8 mouse cellular contexts compared by ENCODE assay signal in the genomic region with DNA sequence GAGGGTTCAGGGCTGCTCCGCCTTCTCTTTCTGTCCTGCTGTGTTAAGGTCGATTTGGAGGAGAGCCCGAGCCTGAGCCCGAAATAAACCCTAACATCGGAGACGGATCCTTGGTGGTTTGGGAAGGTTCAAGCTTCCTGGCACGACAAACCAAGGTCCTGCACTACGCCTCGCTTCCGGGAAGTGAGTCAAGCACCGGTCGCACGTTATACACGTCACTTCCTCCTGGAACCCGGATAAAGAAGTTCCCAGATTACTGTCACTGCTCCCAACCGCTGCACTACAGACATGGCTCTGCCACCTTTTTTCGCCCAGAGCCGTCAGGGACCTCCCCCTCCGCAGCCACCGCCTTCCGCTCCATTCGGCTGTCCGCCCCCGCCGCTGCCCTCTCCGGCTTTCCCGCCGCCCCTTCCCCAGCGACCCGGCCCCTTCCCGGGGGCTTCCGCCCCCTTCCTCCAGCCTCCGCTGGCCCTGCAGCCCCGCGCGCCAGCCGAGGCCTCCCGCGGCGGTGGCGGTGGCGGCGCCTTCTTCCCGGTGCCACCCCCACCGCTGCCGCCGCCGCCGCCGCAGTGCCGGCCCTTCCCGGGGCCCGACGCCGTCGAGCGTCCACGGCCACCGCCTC. TPM values are rescaled to one million over a fixed set of nuclear protein-coding genes. Genes with fewer than 3 reads are reported as not detected.
DNase-seq lines count a peak whose midpoint lies in the region; ATAC-seq and TF ChIP-seq lines count a peak whose summit lies in the region.

A gene (plus strand): TSS at position 251 of the 622 bp plus-strand sequence.

- peaks cover 8% of the 10 kb centered on the region for H3K9me3 ChIP-seq in forebrain, embryonic 10.5 days
- no peaks in the 10 kb centered on the region for H3K9me3 ChIP-seq in heart, embryonic 15.5 days (replicated peaks)
- no peaks in the 10 kb centered on the region for H3K9me3 ChIP-seq in liver, embryonic 14.5 days (ENCODE audit: control insufficient read depth, low read length)
- no peaks in the 10 kb centered on the region for H3K9me3 ChIP-seq in neural tube, embryonic 11.5 days (ENCODE audit: control insufficient read depth, low read length)
- no peaks in the 10 kb centered on the region for H3K9me3 ChIP-seq in stomach, postnatal 0 days (ENCODE audit: control insufficient read depth, low read length)

- peak within 1 kb of the TSS; percentile 92 for H3K9ac ChIP-seq in heart, embryonic 15.5 days
- peak within 1 kb of the TSS; percentile 84 for H3K9ac ChIP-seq in liver, embryonic 14.5 days (replicated peaks)
- peak within 1 kb of the TSS; percentile 93 for H3K9ac ChIP-seq in neural tube, embryonic 11.5 days (ENCODE audit: low read length)
- H3K9ac ChIP-seq in stomach, postnatal 0 days (ENCODE audit: low read length): peak within 1 kb of the TSS; percentile 98

- DNase-seq in CD8-positive naive resting alpha-beta T cell, adult 2 months (ENCODE audit: low read depth in 2 of 2, low spot score in 2 of 2): peak; percentile 83 to 90
- peak; percentile 94 for DNase-seq in c-Kit-positive CD71-negative TER-119-negative erythroid progenitor cells, embryonic 14.5 days (ENCODE audit: low read depth)
- DNase-seq in forebrain, embryonic 10.5 days (ENCODE audit: extremely low spot score, low spot score): peak; percentile 93
- peak; percentile 97 to 98 for DNase-seq in kidney, postnatal 25 days
- peak; percentile 92 to 93 (median 93) for DNase-seq in liver, embryonic 14.5 days (ENCODE audit: low read depth in 3 of 3, low spot score in 3 of 3)
- peak; percentile 95 for DNase-seq in neural tube, embryonic 11.5 days (ENCODE audit: low spot score)
- DNase-seq in stomach, postnatal 0 days (ENCODE audit: low spot score): peak; percentile 95

- no peak for TF ChIP-seq EP300 in liver, embryonic 14.5 days (IDR thresholded peaks at IDR 0.05; ENCODE audit: low read depth)
- TF ChIP-seq EP300 in stomach, postnatal 0 days (optimal IDR thresholded peaks at IDR 0.05): no peak

- H3K4me2 ChIP-seq in heart, embryonic 15.5 days: peak within 1 kb of the TSS; percentile 72
- H3K4me2 ChIP-seq in liver, embryonic 14.5 days (ENCODE audit: low read depth): peak within 1 kb of the TSS; percentile 96
- peak within 1 kb of the TSS; percentile 92 for H3K4me2 ChIP-seq in neural tube, embryonic 11.5 days (ENCODE audit: low read depth)
- H3K4me2 ChIP-seq in stomach, postnatal 0 days (replicated peaks; ENCODE audit: low read depth): peak within 1 kb of the TSS; percentile 84

- no peak for TF ChIP-seq CTCF in liver, embryonic 14.5 days (IDR thresholded peaks at IDR 0.05; ENCODE audit: low read depth)
- no peak for TF ChIP-seq CTCF in stomach, postnatal 0 days (IDR thresholded peaks at IDR 0.05; ENCODE audit: low read depth)

- H3K36me3 ChIP-seq in forebrain, embryonic 10.5 days (replicated peaks): no peaks in the 10 kb centered on the region
- no peaks in the 10 kb centered on the region for H3K36me3 ChIP-seq in heart, embryonic 15.5 days
- H3K36me3 ChIP-seq in liver, embryonic 14.5 days (replicated peaks; ENCODE audit: control insufficient read depth, insufficient read depth, low read depth): no peaks in the 10 kb centered on the region
- no peaks in the 10 kb centered on the region for H3K36me3 ChIP-seq in neural tube, embryonic 11.5 days (ENCODE audit: control insufficient read depth, insufficient read depth, low read length)
- no peaks in the 10 kb centered on the region for H3K36me3 ChIP-seq in stomach, postnatal 0 days (ENCODE audit: control insufficient read depth, insufficient read depth, low read length)

- H3K27me3 ChIP-seq in forebrain, embryonic 10.5 days (ENCODE audit: poor library complexity, severe bottlenecking): no peaks in the 10 kb centered on the region
- no peaks in the 10 kb centered on the region for H3K27me3 ChIP-seq in heart, embryonic 15.5 days
- no peaks in the 10 kb centered on the region for H3K27me3 ChIP-seq in liver, embryonic 14.5 days (ENCODE audit: control insufficient read depth, insufficient read depth, low read length)
- H3K27me3 ChIP-seq in neural tube, embryonic 11.5 days (ENCODE audit: control insufficient read depth, insufficient read depth, low read length): no peaks in the 10 kb centered on the region
- H3K27me3 ChIP-seq in stomach, postnatal 0 days (ENCODE audit: control insufficient read depth, insufficient read depth, low read length): no peaks in the 10 kb centered on the region

- peaks cover 19% of the 10 kb centered on the region for H3K4me1 ChIP-seq in forebrain, embryonic 10.5 days
- H3K4me1 ChIP-seq in heart, embryonic 15.5 days (replicated peaks): peaks cover 26% of the 10 kb centered on the region
- peaks cover 9 to 10% of the 10 kb centered on the region in 2 experiments for H3K4me1 ChIP-seq in liver, embryonic 14.5 days (replicated peaks; ENCODE audit: control insufficient read depth in 2 of 2, insufficient read depth in 2 of 2, low read length in 1 of 2)
- H3K4me1 ChIP-seq in neural tube, embryonic 11.5 days (ENCODE audit: control insufficient read depth, insufficient read depth, low read length): peaks cover 11% of the 10 kb centered on the region
- peaks cover 6% of the 10 kb centered on the region for H3K4me1 ChIP-seq in stomach, postnatal 0 days (replicated peaks; ENCODE audit: control insufficient read depth, insufficient read depth)

- WGBS in forebrain, embryonic 10.5 days: 2% methylated on average over 59 of the region's 59 CpGs
- under 1% methylated on average over 57 of the region's 59 CpGs for WGBS in heart, embryonic 15.5 days
- WGBS in liver, embryonic 14.5 days (ENCODE audit: insufficient replicate concordance): under 1% methylated on average over 57 of the region's 59 CpGs
- WGBS in neural tube, embryonic 11.5 days: under 1% methylated on average over 51 of the region's 59 CpGs
- WGBS in stomach, postnatal 0 days: under 1% methylated on average over 45 of the region's 59 CpGs

- peak within 1 kb of the TSS; percentile 94 for H3K27ac ChIP-seq in forebrain, embryonic 10.5 days
- peak within 1 kb of the TSS; percentile 97 for H3K27ac ChIP-seq in heart, embryonic 15.5 days
- peak within 1 kb of the TSS; percentile 83 for H3K27ac ChIP-seq in liver, embryonic 14.5 days
- peak within 1 kb of the TSS; percentile 91 for H3K27ac ChIP-seq in neural tube, embryonic 11.5 days (ENCODE audit: low read depth, low read length)
- peak within 1 kb of the TSS; percentile 100 for H3K27ac ChIP-seq in stomach, postnatal 0 days (replicated peaks)

- peak; percentile 93 for ATAC-seq in heart, embryonic 15.5 days (replicated peaks; ENCODE audit: insufficient number of reproducible peaks, insufficient read depth, low FRiP score, low read depth)
- ATAC-seq in liver, embryonic 14.5 days (ENCODE audit: insufficient read depth): peak; percentile 92
- peak; percentile 95 for ATAC-seq in neural tube, embryonic 11.5 days (ENCODE audit: insufficient read depth, low FRiP score, low TSS enrichment)
- ATAC-seq in stomach, postnatal 0 days (ENCODE audit: low FRiP score, low TSS enrichment): peak; percentile 94

- H3K4me3 ChIP-seq in forebrain, embryonic 10.5 days: peak within 1 kb of the TSS; percentile 100
- H3K4me3 ChIP-seq in heart, embryonic 15.5 days: peak within 1 kb of the TSS; percentile 73
- peak within 1 kb of the TSS; percentile 77 to 81 for H3K4me3 ChIP-seq in liver, embryonic 14.5 days (ENCODE audit: insufficient read depth in 1 of 2, low read depth in 2 of 2, low read length in 2 of 2)
- peak within 1 kb of the TSS; percentile 99 for H3K4me3 ChIP-seq in neural tube, embryonic 11.5 days (ENCODE audit: low read depth, low read length)
- H3K4me3 ChIP-seq in stomach, postnatal 0 days (ENCODE audit: low read depth, low read length): peak within 1 kb of the TSS; percentile 94

RNA-seq across cellular contexts. Expression of the gene that starts here (rescaled TPM):
- polyA plus RNA-seq in forebrain, embryonic 10.5 days (2016; fragmentation: Nextera tagmentation; extraction: Ambion mirVana): 8.2 and 9.3 TPM in 2 replicates
- polyA plus RNA-seq in heart, embryonic 15.5 days (2015; fragmentation: Nextera tagmentation; extraction: Ambion mirVana): 5.8 and 7.1 TPM in 2 replicates
- polyA plus RNA-seq in liver, embryonic 14.5 days (2012; rRNA removed): 3.2 and 4.8 TPM in 2 replicates
- polyA plus RNA-seq in liver, embryonic 14.5 days (2014; fragmentation: Nextera tagmentation; extraction: Ambion mirVana): 4.9 and 5.7 TPM in 2 replicates
- 13.7 and 14.3 TPM in 2 replicates for polyA plus RNA-seq in neural tube, embryonic 11.5 days (2014; fragmentation: Nextera tagmentation; extraction: Ambion mirVana)
- polyA plus RNA-seq in stomach, postnatal 0 days (2015; fragmentation: Nextera tagmentation; extraction: Ambion mirVana): 5.4 and 5.8 TPM in 2 replicates

Comparison
In these comparisons a context has a peak if more than half of its experiments do, and no peak if none do; other contexts are left out.
1. Peak in every context shown above with its lines: DNase-seq, ATAC-seq, H3K4me3 ChIP-seq and H3K27ac ChIP-seq.